Mouse (Mus musculus) cerebellum, postnatal 36 days (tissue): ENCODE results near the gene Rbpjl.

Source experiments
- DNase-seq, 2 experiments: peaks; one replicate each; pipeline ENCODE4 v3.0.0; 2021 to 2022; ENCODE audit warnings: mixed read lengths in 2 of 2

Rbpjl gene

DNA sequence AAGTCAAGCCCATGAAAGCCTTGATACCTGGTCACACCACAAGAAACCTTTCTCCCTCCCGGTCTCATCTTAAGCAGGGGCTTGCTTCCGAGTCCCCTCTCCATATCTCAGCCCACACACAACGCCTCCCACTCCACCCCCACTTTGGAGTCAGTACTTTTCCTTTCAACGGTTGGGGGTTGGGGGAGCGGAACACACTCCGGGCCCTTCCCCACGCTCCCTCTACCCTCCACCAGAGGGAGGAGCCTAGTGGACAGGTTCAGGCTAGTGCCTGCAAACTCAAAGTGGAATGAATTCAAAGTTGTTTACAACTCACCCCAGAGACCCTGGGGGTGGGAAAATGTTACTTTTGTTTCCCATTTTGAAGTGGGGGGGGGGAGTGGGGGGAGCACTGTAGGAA, 27.8 kb downstream of the Rbpjl start:
- DNase-seq = no peak

DNA sequence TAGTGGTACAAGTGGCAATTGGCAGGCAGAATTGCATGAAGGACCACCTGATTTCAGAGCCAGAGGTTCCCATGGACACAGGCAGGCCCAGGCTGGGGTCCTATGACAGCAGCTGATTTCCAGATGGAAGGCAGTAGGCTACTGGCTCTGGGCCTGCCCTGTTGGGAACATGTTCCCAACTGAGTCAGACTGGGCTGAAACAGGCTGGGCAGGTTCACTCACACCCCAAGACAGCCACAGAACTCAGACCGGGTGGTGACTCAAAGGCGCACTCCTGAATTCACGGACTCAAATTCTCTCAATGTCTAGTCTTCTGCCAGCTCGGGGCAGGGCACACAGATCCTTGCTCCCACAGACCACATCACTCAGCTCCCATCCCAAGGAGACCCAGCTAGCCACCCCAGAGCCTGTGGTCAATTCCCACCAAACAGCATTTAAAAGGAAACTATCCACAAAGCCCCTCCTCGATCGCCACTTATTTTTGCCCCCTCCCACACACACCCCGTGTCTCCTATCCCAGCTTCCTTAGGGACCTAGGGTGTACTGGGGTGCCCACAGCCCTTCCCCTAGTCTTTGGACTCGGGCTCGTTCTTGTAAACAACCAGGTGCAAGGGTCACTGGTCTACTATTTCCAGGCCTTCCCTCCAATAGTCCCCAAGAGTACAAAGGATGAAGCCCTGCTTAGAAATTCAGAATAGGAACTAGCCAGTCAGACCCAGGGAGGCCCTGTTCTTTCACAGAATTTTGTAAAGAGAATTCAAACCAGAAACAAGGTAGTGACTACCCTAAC, 28.9 kb downstream of the Rbpjl start:
- no peak for DNase-seq

- no peak for DNase-seq
These were observed 29.7 kb downstream of the Rbpjl start for GRCm38 (mm10) chr2:164432541-164433191.

DNA sequence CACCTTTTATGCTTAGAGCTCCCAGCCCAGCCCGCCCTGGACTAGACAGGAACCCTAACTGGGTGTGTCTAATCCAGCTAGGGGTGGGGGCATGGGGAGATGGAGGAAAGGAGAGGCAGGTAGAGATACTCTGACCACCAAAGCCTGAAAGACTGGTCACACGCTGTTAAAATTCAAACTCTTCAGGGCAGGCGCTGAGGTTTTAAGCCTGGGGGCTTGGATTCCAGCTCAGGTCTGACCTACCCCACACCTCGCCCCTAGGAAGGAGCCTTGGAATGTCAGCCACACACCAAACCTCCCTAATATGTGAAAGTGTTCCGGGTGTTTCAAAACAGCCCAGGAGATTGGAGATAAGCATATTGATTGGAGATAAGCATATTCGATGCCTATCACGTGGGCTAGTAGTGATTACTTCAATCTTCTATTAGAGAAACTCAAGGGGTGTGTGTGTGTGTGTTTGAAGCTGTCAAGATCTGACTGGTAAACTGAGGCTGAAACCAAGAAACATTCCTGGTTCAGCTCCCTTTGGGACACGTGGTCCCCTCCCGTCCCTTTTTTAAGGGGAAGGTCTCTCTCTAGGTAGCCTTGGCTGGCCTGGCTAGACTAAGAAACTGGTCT, 30.4 kb downstream of the Rbpjl start:
- no peak for DNase-seq

DNA sequence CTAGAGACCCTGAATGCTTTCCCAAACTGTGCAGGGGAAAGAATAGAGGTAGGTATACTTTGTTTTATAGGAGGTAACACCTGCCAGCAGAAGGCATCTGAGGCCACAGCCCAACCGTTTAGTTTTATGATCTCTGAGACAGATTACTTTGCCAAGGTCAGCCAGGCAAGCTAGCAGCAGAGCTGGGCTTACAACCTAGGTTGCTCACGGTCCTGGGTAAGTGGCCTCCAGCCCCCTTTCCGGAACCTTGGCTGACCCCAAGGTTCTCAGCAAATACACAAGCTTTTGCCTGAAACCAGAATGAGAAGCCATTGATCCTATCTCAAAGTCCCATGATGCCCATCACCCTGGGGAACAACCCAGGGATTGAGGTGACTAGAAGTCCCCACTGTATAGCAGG, 31.7 kb downstream of the Rbpjl start:
- no peak for DNase-seq

- DNase-seq = no peak
These were observed 32.5 kb downstream of the Rbpjl start for GRCm38 (mm10) chr2:164435216-164436090.

GRCm38 (mm10) chr2:164436215-164436913, 33.4 kb downstream of the Rbpjl start:
- DNase-seq = no peak

GRCm38 (mm10) chr2:164436961-164437360, 34.0 kb downstream of the Rbpjl start:
- DNase-seq = no peak

DNA sequence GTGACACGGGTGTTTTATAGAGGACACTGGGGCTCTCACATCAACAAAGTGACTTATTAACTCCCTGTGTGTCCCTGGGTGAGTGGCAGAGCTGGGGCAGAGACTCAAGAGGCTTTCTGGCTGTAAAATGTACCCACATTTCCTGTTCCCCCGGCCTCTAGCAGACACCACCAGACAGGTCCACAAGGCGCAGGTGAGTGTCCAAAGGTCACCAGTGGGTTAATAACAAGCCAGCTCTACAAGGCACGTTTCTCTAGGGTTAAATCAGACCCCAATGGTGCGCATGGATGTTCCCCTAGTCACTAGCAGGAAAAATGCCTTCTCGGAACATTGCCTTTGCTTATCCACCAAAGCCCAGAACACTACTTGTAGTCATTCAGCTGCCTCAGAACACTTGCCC, 34.8 kb downstream of the Rbpjl start:
- no peak for DNase-seq

DNA sequence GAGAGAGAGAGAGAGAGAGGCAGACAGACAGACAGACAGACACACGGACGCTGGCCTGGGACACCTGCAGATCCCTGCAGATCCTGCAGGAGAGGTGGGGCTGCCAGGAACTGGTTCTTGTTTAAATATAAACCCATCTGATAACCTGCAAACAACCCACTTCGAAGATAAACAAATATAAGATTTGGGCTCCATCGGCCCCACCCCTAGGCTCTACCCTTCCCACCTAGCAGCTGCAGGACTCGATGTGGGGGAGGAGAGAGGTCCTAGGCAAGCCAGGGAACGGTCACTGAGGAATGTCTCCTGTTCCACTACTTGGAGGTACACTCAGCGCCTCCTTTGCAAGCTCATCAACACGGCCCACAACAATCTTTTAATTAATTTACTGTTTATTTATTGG, 35.3 kb downstream of the Rbpjl start:
- DNase-seq = no peak

DNA sequence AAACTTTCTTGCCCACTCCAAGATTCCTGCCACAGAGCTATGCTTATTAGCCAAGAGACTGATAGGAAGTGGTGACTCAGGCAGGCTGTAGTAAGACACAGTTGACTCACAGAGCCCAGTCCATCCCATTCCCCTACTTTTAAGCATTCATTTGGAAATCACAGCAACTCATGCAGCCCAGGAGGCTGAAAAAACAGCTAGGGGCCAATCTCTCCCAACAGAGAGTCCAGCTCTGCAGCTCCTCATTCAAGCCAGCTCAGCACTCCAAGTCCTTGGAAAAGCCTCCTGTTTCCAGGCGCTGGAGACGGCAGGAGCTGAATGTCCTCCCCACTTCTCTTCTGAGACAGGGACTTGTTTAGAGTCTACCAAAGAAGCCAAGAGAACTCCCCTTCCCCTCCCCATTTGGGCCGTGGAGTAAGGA, 36.1 kb downstream of the Rbpjl start:
- DNase-seq = no peak

DNA sequence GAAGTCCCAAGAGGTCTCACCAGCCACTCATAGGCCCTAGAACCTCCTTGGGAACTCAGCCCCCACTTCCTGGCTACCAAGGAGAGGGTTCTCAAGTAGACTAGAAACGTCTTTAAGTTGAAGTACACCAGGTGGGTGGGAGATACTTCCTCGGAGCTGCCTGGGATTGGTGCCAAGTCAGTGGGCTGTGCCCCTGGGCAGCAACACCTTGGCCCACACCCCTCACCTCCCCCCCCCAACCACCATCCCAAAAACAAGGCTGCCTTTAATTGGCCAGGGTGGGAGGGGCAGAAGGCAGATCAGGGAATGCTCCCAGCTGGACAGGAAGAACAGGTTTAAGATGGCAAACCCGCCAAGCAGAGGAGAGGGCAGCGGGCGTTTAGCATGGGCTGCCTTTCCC, 37.4 kb downstream of the Rbpjl start:
- DNase-seq = no peak

- no peak for DNase-seq
These were observed 38.2 kb downstream of the Rbpjl start for GRCm38 (mm10) chr2:164441155-164441554.

DNA sequence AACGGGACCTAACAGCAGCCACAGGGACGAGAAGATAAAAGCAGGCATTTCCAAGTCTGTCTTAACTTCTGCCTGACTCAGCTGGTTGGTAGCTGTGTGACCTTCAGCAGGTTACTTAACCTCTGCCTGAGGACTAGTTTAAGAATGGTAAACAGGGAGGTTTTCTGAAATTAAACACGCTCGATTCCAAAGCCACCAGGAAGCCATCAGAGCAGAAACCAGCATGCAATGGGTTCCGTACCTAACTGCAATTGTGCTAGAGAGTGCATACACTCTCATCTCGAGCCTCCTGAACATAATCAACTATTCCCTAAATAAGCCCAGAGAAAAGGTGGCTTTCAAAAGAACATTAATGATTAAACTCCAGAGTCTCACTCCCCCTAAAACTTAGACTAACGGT, 38.8 kb downstream of the Rbpjl start:
- no peak for DNase-seq

DNA sequence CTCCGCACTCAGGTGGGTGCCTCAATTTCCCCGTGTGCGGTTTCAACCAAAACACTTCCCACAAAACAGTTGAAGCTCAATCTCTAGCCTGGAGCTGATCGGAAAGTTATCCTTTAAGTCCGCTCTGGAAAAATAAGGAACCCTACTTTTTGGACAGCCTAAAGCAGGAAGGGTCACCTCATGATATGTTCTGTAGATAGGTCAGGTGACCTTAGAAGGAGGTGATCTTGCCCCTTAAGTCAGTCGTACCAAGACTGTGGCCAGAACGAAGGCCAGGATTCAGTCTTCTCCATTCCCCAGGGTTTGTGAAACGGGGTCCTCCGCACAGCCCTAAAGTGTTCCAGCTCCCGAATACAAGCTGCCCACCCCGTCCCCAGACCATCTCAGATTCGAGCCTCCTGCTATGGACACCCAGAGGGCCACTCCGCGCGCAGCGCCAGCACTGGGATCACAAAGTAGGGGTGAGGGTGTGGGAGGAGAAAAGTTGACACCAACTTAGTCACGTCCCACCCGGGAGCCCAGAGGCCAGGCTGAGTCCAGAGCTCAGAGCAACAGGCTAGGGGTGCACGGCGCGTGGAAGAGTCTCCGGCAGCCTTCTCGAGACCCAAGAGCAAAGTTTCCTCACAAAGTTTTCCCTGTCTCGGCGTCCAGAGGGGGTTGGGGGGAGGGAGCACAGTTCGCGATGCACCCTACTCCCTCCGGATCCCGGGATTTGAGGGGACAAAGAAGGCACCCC, 39.5 kb downstream of the Rbpjl start:
- no peak for DNase-seq

DNA sequence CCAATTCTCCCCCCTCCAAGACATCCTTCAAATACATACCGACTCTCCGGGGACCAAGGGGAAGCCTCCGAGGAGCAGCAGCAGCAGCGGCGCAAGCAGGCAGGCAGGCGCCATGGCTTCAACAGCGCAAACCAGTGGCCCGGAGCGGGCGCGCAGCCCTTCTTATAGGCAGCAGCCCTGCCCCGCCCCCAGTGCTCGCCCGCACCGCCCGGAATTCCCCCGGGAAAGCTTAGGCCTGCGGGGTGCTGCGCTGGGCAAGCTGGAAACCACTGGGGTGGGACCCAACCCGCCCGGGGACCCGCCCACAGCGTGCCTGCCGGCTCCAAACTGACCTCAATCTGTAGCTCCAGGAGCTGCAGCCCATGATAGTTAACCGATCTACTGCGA, 40.1 kb downstream of the Rbpjl start:
- peak; percentile 25 to 43 for DNase-seq

DNA sequence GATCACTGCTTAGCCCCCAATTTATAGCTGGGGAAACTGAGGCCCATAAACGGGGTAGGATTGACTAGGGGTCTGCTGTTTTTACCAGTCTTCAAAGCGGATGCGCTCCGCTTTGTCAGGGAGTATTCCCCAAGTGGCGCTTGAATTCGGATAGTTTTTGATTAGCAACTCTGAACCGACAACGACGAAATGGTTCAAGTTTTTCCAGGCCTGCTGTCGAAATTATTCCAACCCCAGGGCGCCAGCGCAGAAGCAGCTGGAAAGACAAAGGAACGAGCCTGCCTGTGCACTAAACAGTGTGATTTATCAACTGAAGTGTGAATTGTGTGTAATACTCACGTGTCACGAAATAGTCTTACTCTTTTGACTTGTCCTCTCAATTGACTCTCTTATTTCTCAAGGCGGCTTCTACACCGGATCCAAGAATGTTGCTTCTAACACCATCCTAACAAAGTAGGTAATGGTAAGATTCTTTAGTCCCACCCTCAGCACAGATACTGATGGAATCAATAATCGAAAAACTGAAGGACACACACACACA, 40.6 kb downstream of the Rbpjl start, which contains the start of gene Sdc4:
Gene Sdc4 (minus strand): TSS at position 428 of the 541 bp plus-strand sequence.
- no peak for DNase-seq

DNA sequence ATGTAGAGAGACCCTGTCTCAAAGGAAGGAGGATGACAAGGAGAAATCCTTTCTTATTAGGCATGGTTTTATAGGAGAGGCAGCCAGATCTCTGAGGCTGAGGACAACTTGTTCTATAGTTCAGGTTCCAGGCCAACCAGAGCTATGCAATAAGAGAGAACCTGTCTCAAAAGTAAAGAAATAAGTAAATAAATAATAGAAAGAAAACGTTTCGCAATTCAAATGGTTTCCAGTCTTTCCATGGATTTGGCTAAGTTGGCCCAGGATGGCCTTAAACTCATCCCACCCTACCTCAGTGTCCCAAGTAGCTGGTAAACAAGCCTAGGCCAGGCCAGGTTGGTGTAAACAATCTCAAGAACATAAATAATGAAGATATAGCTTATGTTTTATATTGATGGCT, 41.8 kb downstream of the Rbpjl start:
- DNase-seq = no peak

- no peak for DNase-seq
These were observed 42.6 kb downstream of the Rbpjl start for GRCm38 (mm10) chr2:164445399-164446085.

DNA sequence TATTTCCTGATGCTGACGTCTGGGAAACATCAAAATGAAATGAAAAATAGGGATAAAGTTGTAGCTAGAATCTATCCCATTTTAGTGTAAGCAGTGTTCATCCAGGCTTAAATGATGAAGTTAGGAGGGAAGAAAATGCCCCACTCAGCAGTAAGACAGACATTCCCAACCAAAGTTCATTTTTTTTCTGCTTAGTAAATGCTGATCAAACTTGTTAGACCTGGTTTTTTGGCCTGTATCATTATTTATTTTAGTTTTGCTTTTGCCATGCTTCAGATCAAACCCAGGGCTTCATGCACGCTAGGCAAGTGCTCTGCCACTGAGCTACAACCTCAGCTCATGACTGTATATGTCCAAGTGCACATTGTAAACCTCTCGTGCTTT, 43.1 kb downstream of the Rbpjl start:
- DNase-seq = no peak

GRCm38 (mm10) chr2:164448140-164448539, 45.2 kb downstream of the Rbpjl start:
- no peak for DNase-seq
